Mouse (Mus musculus): ENCODE results near the gene Gm5136.

DNA sequence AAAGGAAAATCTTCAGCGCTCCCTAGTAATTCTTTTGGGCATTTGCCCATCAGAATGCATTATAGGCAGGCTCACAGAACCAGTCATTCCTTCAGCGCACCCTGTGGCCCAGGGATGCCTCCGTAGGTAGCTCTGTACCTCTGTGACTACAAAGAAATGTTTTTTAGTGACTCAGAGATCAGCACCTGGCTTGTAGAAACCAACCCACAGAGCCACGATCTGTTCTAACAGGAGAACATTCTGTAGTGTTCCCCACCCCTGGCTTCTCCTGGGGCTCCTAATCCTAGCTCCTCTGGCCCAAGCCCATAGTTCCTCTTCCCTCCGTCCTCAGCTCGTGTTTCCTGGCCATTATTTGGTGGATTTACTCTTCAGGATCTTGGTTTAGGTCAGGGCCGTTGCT lies 50.8 kb downstream of the Gm5136 start:
- TF ChIP-seq POLR2A (IDR thresholded peaks at IDR 0.05; ENCODE audit: insufficient read depth, low read length) = no peak
- no peak for TF ChIP-seq CTCF (IDR thresholded peaks at IDR 0.05; ENCODE audit: low read depth, low read length)

Measured in ES-Bruce4 (cell line).